Mouse (Mus musculus) inflammation-experienced regulatory T-cells, adult 6 months (primary cell): ENCODE results near the gene Ctdsp1. TPM values are rescaled to one million over a fixed set of nuclear protein-coding genes. Genes with fewer than 3 reads are reported as not detected.

ENCODE experiments used
- polyA plus RNA-seq, 3 experiments: library from polyadenylated mRNA; unstranded; fragments of 100-300 nt; shearing (Covaris generic); gene quantifications; one replicate each; pipeline ENCODE4 v1.2.1; 2017

The Ctdsp1 gene
- polyA plus RNA-seq, 3 experiments from 2014 or later, result 28.8 to 39.0 (median 36.1) TPM

Other genes with a start within 250 kb of the Ctdsp1 start
- under 1 TPM in 1 of 3 experiments, not detected in 2; 0.16 TPM for gene Cxcr2, start 237.5 kb upstream of the Ctdsp1 start, polyA plus RNA-seq
- not detected for gene Cxcr1, start 196.9 kb upstream of the Ctdsp1 start, polyA plus RNA-seq
- 100 to 1,000 TPM; 611 to 878 (median 637) TPM for gene Arpc2, start 155.4 kb upstream of the Ctdsp1 start, polyA plus RNA-seq
- gene Gpbar1, start 113.0 kb upstream of the Ctdsp1 start, polyA plus RNA-seq, result under 1 TPM in 1 of 3 experiments, not detected in 2; 0.34 TPM
- 100 to 1,000 TPM; 150 to 222 (median 210) TPM for gene Aamp, start 106.8 kb upstream of the Ctdsp1 start, polyA plus RNA-seq
- 100 to 1,000 TPM in 1 of 3 experiments, 10 to 100 TPM in 2; 90.4 to 101 (median 95.6) TPM for gene Pnkd, start 106.6 kb upstream of the Ctdsp1 start, polyA plus RNA-seq
- 10 to 100 TPM; 15.7 to 27.4 (median 17.9) TPM for gene Tmbim1, start 85.9 kb upstream of the Ctdsp1 start, polyA plus RNA-seq
- gene Catip, start 29.4 kb upstream of the Ctdsp1 start, polyA plus RNA-seq, result not detected
- 1 to 10 TPM in 2 of 3 experiments, under 1 TPM in 1; 0.97 to 1.7 (median 1.3) TPM for gene Slc11a1, start 16.3 kb upstream of the Ctdsp1 start, polyA plus RNA-seq
- gene Vil1, start 17.9 kb downstream of the Ctdsp1 start, polyA plus RNA-seq, result under 1 TPM in 2 of 3 experiments, not detected in 1; 0.26 to 0.41 TPM
- gene Cnot9, start 114.5 kb downstream of the Ctdsp1 start, polyA plus RNA-seq, result 10 to 100 TPM; 39.4 to 72.2 (median 52.6) TPM
- gene Plcd4, start 151.4 kb downstream of the Ctdsp1 start, polyA plus RNA-seq, result 1 to 10 TPM; 1.1 to 5.6 (median 2.5) TPM
- gene Usp37, start 152.8 kb downstream of the Ctdsp1 start, polyA plus RNA-seq, result 10 to 100 TPM; 29.2 to 30.1 (median 29.4) TPM
- gene Zfp142, start 196.7 kb downstream of the Ctdsp1 start, polyA plus RNA-seq, result 10 to 100 TPM in 2 of 3 experiments, 1 to 10 TPM in 1; 8.3 to 20.9 (median 11.0) TPM
- 10 to 100 TPM; 11.1 to 16.0 (median 15.5) TPM for gene Bcs1l, start 196.8 kb downstream of the Ctdsp1 start, polyA plus RNA-seq
- 10 to 100 TPM; 19.2 to 25.0 (median 22.0) TPM for gene Rnf25, start 209.9 kb downstream of the Ctdsp1 start, polyA plus RNA-seq
- not detected for gene Stk36, start 209.9 kb downstream of the Ctdsp1 start, polyA plus RNA-seq